9 mouse cellular contexts compared by ENCODE assay signal in the genomic region with DNA sequence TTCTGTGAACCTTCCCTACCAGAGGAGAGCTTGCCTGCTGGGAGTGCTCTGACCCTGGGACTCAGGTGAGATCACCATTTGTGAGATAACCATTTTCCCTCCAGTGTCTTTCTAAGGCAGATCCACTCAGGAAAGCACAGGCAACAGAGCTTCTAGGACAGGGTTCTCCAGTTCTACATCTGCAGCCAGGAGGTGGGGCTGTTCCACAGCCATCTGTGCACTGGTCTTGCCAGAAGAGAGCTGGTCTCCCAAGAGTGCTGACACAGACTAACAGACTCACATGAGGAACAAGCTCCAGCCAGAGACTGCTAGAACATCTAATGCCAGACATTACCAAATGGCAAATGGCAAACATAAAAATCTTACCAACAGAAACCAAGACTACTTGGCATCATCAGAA. TPM values are rescaled to one million over a fixed set of nuclear protein-coding genes. Genes with fewer than 3 reads are reported as not detected.
DNase-seq lines count a peak whose midpoint lies in the region; ATAC-seq lines count a peak whose summit lies in the region.
"Had no signal": no experiment of that assay in that cellular context is flagged by ENCODE, and none has a peak within 500 bp of the region (broad histone marks: within the 10 kb centered on the region; RNA-seq: fewer than 3 reads in every experiment).

No protein-coding gene starts in this region.

- no peak for ATAC-seq in kidney, embryonic 16.5 days (ENCODE audit: low FRiP score, low TSS enrichment)
- no peak for ATAC-seq in cerebellum, adult (ENCODE audit: insufficient number of reproducible peaks, low FRiP score, low TSS enrichment)

- no peaks in the 10 kb centered on the region for H3K4me1 ChIP-seq in kidney, embryonic 16.5 days (ENCODE audit: insufficient read depth, low read length)
- H3K4me1 ChIP-seq: megakaryocyte, embryonic 14.5 days had no signal

- H3K4me2 ChIP-seq in kidney, embryonic 16.5 days (replicated peaks; ENCODE audit: low read depth, low read length), result no peak overlapping the region

- H3K36me3 ChIP-seq in kidney, embryonic 16.5 days (ENCODE audit: insufficient read depth, low read length), result no peaks in the 10 kb centered on the region

- H3K4me3 ChIP-seq in kidney, embryonic 16.5 days (ENCODE audit: low read length), result no peak overlapping the region
- H3K4me3 ChIP-seq: megakaryocyte, embryonic 14.5 days had no signal

- peak; percentile 67 for DNase-seq in kidney, adult 18-20 months
- DNase-seq in NIH3T3 (ENCODE audit: low read depth), result peak; percentile 37
- peak; percentile 28 to 33 for DNase-seq in gastrocnemius, adult 8-10 months (ENCODE audit: low spot score in 2 of 2)
- peak; percentile 24 for DNase-seq in layer of hippocampus, adult 9-10 months (ENCODE audit: low spot score)
- peak; percentile 45 for DNase-seq in skeletal muscle tissue, adult 2 months (ENCODE audit: low read depth, low spot score)
- DNase-seq in retina, postnatal 1 day, result no peak

- H3K9me3 ChIP-seq in kidney, embryonic 16.5 days (ENCODE audit: low read length), result no peaks in the 10 kb centered on the region

- H3K27me3 ChIP-seq in kidney, embryonic 16.5 days (ENCODE audit: insufficient read depth, low read length), result no peaks in the 10 kb centered on the region
- H3K27me3 ChIP-seq: megakaryocyte, embryonic 14.5 days had no signal

- no peak overlapping the region for H3K27ac ChIP-seq in kidney, embryonic 16.5 days (ENCODE audit: low read length)

- no peak overlapping the region for H3K9ac ChIP-seq in kidney, embryonic 16.5 days (replicated peaks; ENCODE audit: low read length)

RNA-seq across cellular contexts. Expression of a gene that starts 9.9 kb away (rescaled TPM):
- 0.15 and 0.17 TPM in 2 replicates for polyA plus RNA-seq in kidney, embryonic 16.5 days (2015; fragmentation: Nextera tagmentation; extraction: Ambion mirVana)
- not detected for total RNA-seq in gastrocnemius, adult 8-10 months (2022)

RNA-seq across cellular contexts. Expression of a gene that starts 52.5 kb away (rescaled TPM):
- 0.34 TPM in 1 of 2 replicates, not detected in the other for polyA plus RNA-seq in kidney, embryonic 16.5 days (2015; fragmentation: Nextera tagmentation; extraction: Ambion mirVana)
- total RNA-seq in gastrocnemius, adult 8-10 months (2022), result not detected
